Mouse (Mus musculus): Measurements from ENCODE around the gene Atg4c. TPM values are rescaled to one million over a fixed set of nuclear protein-coding genes. Genes with fewer than 3 reads are reported as not detected.

The Atg4c gene
- polyA plus RNA-seq (2017; shearing (Covaris generic)) = 1 to 10 TPM in 1 of 2 experiments, under 1 TPM in 1; 0.26 to 1.4 TPM

GRCm38 (mm10) chr4:99193810-99194582, at the start of gene Atg4c:
Gene Atg4c, plus strand, starts transcription at chr4:99193934.

Other genes with a start within 250 kb of the Atg4c start
- gene Angptl3, start 163.0 kb upstream of the Atg4c start, polyA plus RNA-seq (2017; shearing (Covaris generic)) = 1 to 10 TPM in 1 of 2 experiments, not detected in 1; 1.6 TPM
- 1 to 10 TPM in 1 of 2 experiments, under 1 TPM in 1; 0.83 to 4.3 TPM for gene Dock7, start 73.0 kb upstream of the Atg4c start, polyA plus RNA-seq (2017; shearing (Covaris generic))
- gene Gm12689, start 102.0 kb downstream of the Atg4c start, polyA plus RNA-seq (2017; shearing (Covaris generic)) = 1 to 10 TPM in 1 of 2 experiments, not detected in 1; 1.0 TPM

Measured in inflammation-experienced regulatory T-cells (primary cell).